Mouse (Mus musculus) megakaryocyte, embryonic 14.5 days (primary cell): ENCODE results near the gene Timp3. TPM values are rescaled to one million over a fixed set of nuclear protein-coding genes. Genes with fewer than 3 reads are reported as not detected.

Experiments used
- H3K27me3 ChIP-seq: replicated peaks from 2 replicates; pipeline ENCODE3; 2012; ENCODE audit warnings: inconsistent platforms
- H3K36me3 ChIP-seq: replicated peaks from 2 replicates; pipeline ENCODE3; 2012; ENCODE audit warnings: low read length, inconsistent platforms, mixed read lengths
- H3K4me1 ChIP-seq: 2 replicates; pipeline ENCODE4 v1.6.1; 2012; ENCODE audit warnings: inconsistent platforms
- H3K4me3 ChIP-seq: replicated peaks from 2 replicates; pipeline ENCODE3; 2012; ENCODE audit warnings: moderate library complexity, mild to moderate bottlenecking, inconsistent platforms
- H3K9me3 ChIP-seq: 2 replicates; pipeline ENCODE4 v1.6.1; 2012; ENCODE audit warnings: inconsistent platforms
- FLI1 ChIP-seq: IDR thresholded peaks from 2 replicates; pipeline ENCODE4 v1.6.1; 2012; ENCODE audit warnings: low read length, inconsistent platforms, mixed read lengths
- GATA1 ChIP-seq: IDR thresholded peaks from 3 replicates; pipeline ENCODE4 v1.6.1; 2012; ENCODE audit warnings: mixed read lengths, low read length, inconsistent platforms, borderline replicate concordance
- polyA plus RNA-seq: library from polyadenylated mRNA; stranded (reverse); fragments of >175 nt; gene quantifications from 2 replicates; pipeline ENCODE4 v1.2.3, GENCODE M21; 2012; ENCODE audit warnings: low replicate concordance; ENCODE audit not compliant: insufficient read depth

Timp3 gene
- polyA plus RNA-seq, 1 experiment, result 27.4 TPM

GRCm38 (mm10) chr10:86320204-86320603 lies 20.0 kb downstream of the Timp3 start:
- H3K9me3 ChIP-seq, result no peaks in the 10 kb centered on the region
- H3K4me1 ChIP-seq, result peaks cover 18% of the 10 kb centered on the region; the same call in 1 of the 2 replicates
- peaks cover 2% of the 10 kb centered on the region for H3K27me3 ChIP-seq
- TF ChIP-seq GATA1 (no peak), FLI1 (no peak)
- H3K4me3 ChIP-seq, result no peak overlapping the region
- peaks cover 54% of the 10 kb centered on the region for H3K36me3 ChIP-seq

- Histone ChIP-seq H3K4me1 (peaks cover 20% of the 10 kb centered on the region; the same call in 1 of the 2 replicates), H3K4me3 (no peak overlapping the region), H3K9me3 (no peaks in the 10 kb centered on the region), H3K36me3 (peaks cover 50% of the 10 kb centered on the region), H3K27me3 (no peaks in the 10 kb centered on the region)
- TF ChIP-seq GATA1 (no peak), FLI1 (no peak)
Observed at GRCm38 (mm10) chr10:86321194-86321593, 21.0 kb downstream of the Timp3 start.

- TF ChIP-seq GATA1, result no peak
- TF ChIP-seq FLI1, result no peak
- Histone ChIP-seq H3K27me3 (no peaks in the 10 kb centered on the region), H3K4me3 (no peak overlapping the region), H3K36me3 (peaks cover 49% of the 10 kb centered on the region), H3K9me3 (no peaks in the 10 kb centered on the region), H3K4me1 (peaks cover 16% of the 10 kb centered on the region; the same call in 1 of the 2 replicates)
Observed at GRCm38 (mm10) chr10:86322006-86322405, 21.8 kb downstream of the Timp3 start.

GRCm38 (mm10) chr10:86323275-86323994 lies 23.3 kb downstream of the Timp3 start:
- no peaks in the 10 kb centered on the region for H3K27me3 ChIP-seq
- TF ChIP-seq GATA1 (no peak), FLI1 (no peak)
- no peaks in the 10 kb centered on the region for H3K9me3 ChIP-seq
- peaks cover 19% of the 10 kb centered on the region; the same call in 1 of the 2 replicates for H3K4me1 ChIP-seq
- no peak overlapping the region for H3K4me3 ChIP-seq
- H3K36me3 ChIP-seq, result peaks cover 51% of the 10 kb centered on the region

GRCm38 (mm10) chr10:86325272-86325671 lies 25.1 kb downstream of the Timp3 start:
- Histone ChIP-seq H3K9me3 (no peaks in the 10 kb centered on the region), H3K4me3 (no peak overlapping the region), H3K27me3 (no peaks in the 10 kb centered on the region), H3K36me3 (peaks cover 47% of the 10 kb centered on the region), H3K4me1 (peaks cover 34% of the 10 kb centered on the region; the same call in 1 of the 2 replicates)
- TF ChIP-seq FLI1 (no peak), GATA1 (no peak)

GRCm38 (mm10) chr10:86328143-86328542 lies 28.0 kb downstream of the Timp3 start:
- Histone ChIP-seq H3K4me1 (peaks cover 50% of the 10 kb centered on the region), H3K36me3 (peaks cover 42% of the 10 kb centered on the region), H3K9me3 (no peaks in the 10 kb centered on the region), H3K4me3 (no peak overlapping the region), H3K27me3 (no peaks in the 10 kb centered on the region)
- no peak for TF ChIP-seq GATA1
- TF ChIP-seq FLI1, result no peak

- no peaks in the 10 kb centered on the region for H3K27me3 ChIP-seq
- TF ChIP-seq FLI1, result no peak
- no peak for TF ChIP-seq GATA1
- no peak overlapping the region for H3K4me3 ChIP-seq
- H3K9me3 ChIP-seq, result no peaks in the 10 kb centered on the region
- H3K36me3 ChIP-seq, result peaks cover 37% of the 10 kb centered on the region
- peaks cover 51% of the 10 kb centered on the region for H3K4me1 ChIP-seq
Observed at GRCm38 (mm10) chr10:86328691-86329090, 28.5 kb downstream of the Timp3 start.

- no peak for TF ChIP-seq GATA1
- no peak for TF ChIP-seq FLI1
- Histone ChIP-seq H3K27me3 (no peaks in the 10 kb centered on the region), H3K4me3 (no peak overlapping the region), H3K9me3 (no peaks in the 10 kb centered on the region), H3K36me3 (peaks cover 37% of the 10 kb centered on the region), H3K4me1 (peaks cover 58% of the 10 kb centered on the region)
Observed at GRCm38 (mm10) chr10:86329241-86329882, 29.2 kb downstream of the Timp3 start.

- Histone ChIP-seq H3K4me1 (peaks cover 65% of the 10 kb centered on the region), H3K4me3 (no peak overlapping the region), H3K9me3 (no peaks in the 10 kb centered on the region), H3K36me3 (peaks cover 40% of the 10 kb centered on the region), H3K27me3 (no peaks in the 10 kb centered on the region)
- TF ChIP-seq GATA1 (no peak), FLI1 (no peak)
Observed at GRCm38 (mm10) chr10:86330993-86331680, 31.0 kb downstream of the Timp3 start.
